Mouse (Mus musculus) testis, postnatal 14 days (tissue): ENCODE measurements around the gene Ccdc92b.
A peak's percentile ranks its signal among the peaks of the same experiment; 100 is the strongest.

ENCODE experiments used
- DNase-seq: peaks from one replicate; pipeline ENCODE4 v3.0.0; 2021; ENCODE audit warnings: low spot score

Ccdc92b gene

GRCm38 (mm10) chr11:74653385-74653784 is 34.0 kb downstream of the Ccdc92b start:
- no peak for DNase-seq

- DNase-seq = no peak
These were observed 36.5 kb downstream of the Ccdc92b start for GRCm38 (mm10) chr11:74655941-74656340.

- DNase-seq = no peak
These were observed 40.9 kb downstream of the Ccdc92b start for GRCm38 (mm10) chr11:74660336-74660735.

GRCm38 (mm10) chr11:74661641-74662040 is 42.2 kb downstream of the Ccdc92b start:
- DNase-seq = no peak

GRCm38 (mm10) chr11:74662221-74662620 is 42.8 kb downstream of the Ccdc92b start:
- DNase-seq = no peak

- no peak for DNase-seq
These were observed 44.9 kb downstream of the Ccdc92b start for GRCm38 (mm10) chr11:74664279-74664678.

GRCm38 (mm10) chr11:74664906-74665305 is 45.5 kb downstream of the Ccdc92b start:
- peak; percentile 5 for DNase-seq

GRCm38 (mm10) chr11:74665631-74666283 is 46.4 kb downstream of the Ccdc92b start:
- DNase-seq = no peak

GRCm38 (mm10) chr11:74666284-74666652 is 46.9 kb downstream of the Ccdc92b start:
- DNase-seq = no peak

- no peak for DNase-seq
These were observed 47.6 kb downstream of the Ccdc92b start for GRCm38 (mm10) chr11:74666776-74667581.

- DNase-seq = no peak
These were observed 48.2 kb downstream of the Ccdc92b start for GRCm38 (mm10) chr11:74667582-74668010.

- no peak for DNase-seq
These were observed 49.1 kb downstream of the Ccdc92b start for GRCm38 (mm10) chr11:74668466-74668865.

GRCm38 (mm10) chr11:74668971-74669370 is 49.6 kb downstream of the Ccdc92b start:
- no peak for DNase-seq

- DNase-seq = no peak
These were observed 50.7 kb downstream of the Ccdc92b start for GRCm38 (mm10) chr11:74670151-74670550.

- DNase-seq = no peak
These were observed 51.6 kb downstream of the Ccdc92b start for GRCm38 (mm10) chr11:74671013-74671412.

GRCm38 (mm10) chr11:74671839-74672238 is 52.4 kb downstream of the Ccdc92b start:
- DNase-seq = no peak

- DNase-seq = no peak
These were observed 53.6 kb downstream of the Ccdc92b start for GRCm38 (mm10) chr11:74672901-74673513.

GRCm38 (mm10) chr11:74673561-74673960 is 54.2 kb downstream of the Ccdc92b start:
- no peak for DNase-seq

- DNase-seq = no peak
These were observed 55.3 kb downstream of the Ccdc92b start for GRCm38 (mm10) chr11:74674713-74675112.

GRCm38 (mm10) chr11:74675156-74675555 is 55.8 kb downstream of the Ccdc92b start:
- no peak for DNase-seq
